Mouse (Mus musculus) heart, postnatal 4 days (tissue): ENCODE results near the gene Bloc1s2. TPM values are rescaled to one million over a fixed set of nuclear protein-coding genes. Genes with fewer than 3 reads are reported as not detected.
"Not testable (repeated sequence)": the region's sequence is repeated elsewhere in the genome, so short reads cannot be mapped to it uniquely, and the experiment has no call there.

Source experiments
- DNase-seq: peaks from one replicate; pipeline ENCODE4 v3.0.0; 2021
- total RNA-seq, 2 experiments: library from RNA; stranded (reverse); gene quantifications; 2 replicates each; pipeline ENCODE4 v1.2.3; 2021

The Bloc1s2 gene
- total RNA-seq, 2 experiments from 2014 or later, result 18.7 to 19.6 TPM

- no peak for DNase-seq
These were observed 25.1 kb downstream of the Bloc1s2 start for GRCm38 (mm10) chr19:44121137-44121536.

- not testable (repeated sequence) for DNase-seq
These were observed 25.6 kb downstream of the Bloc1s2 start for GRCm38 (mm10) chr19:44120686-44121085.

DNA sequence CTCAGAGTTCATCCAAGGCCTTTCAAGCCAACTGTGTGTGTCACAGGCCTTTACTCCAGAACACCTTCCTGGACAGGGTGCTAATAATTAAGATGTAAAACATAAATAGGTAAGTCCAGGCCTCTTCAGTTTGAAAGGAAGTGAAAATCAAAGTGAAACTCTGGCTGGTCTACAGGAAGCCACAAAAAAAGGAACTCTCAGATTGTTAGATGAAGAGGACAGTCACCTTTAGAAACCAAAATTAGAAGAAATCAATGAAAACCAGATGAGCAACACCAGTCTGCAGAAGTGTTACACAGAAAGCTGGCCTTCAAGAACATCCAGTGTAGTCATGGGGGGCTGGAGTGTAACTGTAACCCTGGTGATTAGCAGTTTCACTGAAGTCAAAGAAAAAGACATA lies 28.5 kb downstream of the Bloc1s2 start:
- no peak for DNase-seq

DNA sequence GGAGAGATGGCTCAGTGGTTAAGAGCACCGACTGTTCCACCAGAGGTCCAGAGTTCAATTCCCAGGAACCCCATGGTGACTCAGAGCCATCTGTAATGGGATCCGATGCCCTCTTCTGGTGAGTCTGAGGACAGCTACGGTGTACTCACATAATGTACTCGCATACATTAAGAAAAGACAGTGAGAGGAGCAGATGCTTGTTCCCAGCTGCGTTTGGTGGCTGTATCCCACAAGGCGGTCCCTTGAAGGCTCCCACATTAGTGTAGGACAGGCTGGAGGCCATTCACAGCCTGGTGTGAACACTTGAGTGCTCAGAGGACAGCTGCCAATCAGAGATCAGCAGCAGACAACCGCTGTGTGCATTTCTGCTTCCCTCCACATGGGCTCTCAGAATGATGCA lies 34.5 kb downstream of the Bloc1s2 start:
- no peak for DNase-seq

GRCm38 (mm10) chr19:44110356-44110755 lies 35.9 kb downstream of the Bloc1s2 start:
- DNase-seq, result no peak

DNA sequence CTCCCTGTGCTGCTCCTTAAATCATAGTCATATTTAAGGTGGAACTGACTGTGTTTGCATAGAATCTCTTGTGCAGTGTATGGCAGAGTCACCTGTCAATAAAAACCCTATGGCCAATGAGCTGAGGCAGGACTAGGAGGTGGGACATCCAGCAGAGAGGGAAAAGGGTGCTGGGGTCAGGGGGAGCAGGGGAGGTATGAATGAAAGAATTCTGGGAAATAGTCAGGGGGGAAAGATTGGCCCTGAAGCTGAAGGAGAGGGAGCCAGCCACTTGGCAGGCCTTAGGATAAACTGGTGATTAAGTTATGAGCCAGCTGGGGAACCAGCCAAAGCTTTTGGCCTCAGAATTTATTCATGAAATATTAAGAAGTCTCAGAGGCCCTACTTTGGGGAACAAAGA lies 37.2 kb downstream of the Bloc1s2 start:
- no peak for DNase-seq

DNA sequence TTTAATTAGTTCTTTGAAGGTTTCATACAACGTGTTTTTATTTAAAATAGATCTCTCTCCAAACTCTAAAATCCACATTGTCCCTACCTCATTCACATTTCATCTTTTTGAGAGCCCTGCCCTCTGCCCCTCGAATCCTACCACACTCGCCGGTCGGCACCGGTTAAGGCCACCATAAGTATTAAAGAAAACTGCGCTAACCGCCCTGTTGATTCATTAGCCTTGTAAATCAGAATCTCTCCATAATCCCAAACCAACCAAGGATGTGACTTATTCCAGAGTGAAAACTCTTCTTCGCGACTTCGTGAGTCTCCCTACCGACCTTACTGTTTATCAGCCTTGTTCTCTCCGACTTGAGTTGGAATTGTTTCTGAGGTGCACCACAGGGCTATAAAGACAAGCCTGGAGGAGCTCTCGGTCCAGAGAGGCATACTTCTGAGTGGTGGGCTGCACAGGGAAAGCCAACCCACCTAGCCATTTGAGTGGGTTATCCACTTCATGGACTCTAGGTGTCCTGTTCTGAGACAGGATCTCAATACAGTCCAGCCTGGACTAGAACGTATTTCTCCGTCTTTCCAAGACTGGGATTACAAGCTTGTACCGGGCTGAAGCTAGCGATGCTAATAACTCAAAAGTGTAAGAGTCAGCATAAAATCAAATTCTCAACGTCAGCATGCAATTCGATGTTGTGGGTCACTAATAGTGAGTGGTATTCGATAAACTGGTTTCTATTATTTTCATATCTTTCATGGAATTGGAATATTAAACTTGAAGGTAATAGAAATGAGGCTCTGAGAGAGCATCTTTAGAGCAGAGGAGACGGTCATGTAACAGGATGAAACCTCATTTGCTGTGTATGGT lies 38.4 kb downstream of the Bloc1s2 start:
- peak; percentile 14 for DNase-seq

GRCm38 (mm10) chr19:44106831-44107660 lies 39.2 kb downstream of the Bloc1s2 start, which contains the start of gene Chuk:
Gene Chuk (minus strand): TSS chr19:44107480.
- peak; percentile 97 for DNase-seq

GRCm38 (mm10) chr19:44104393-44104792 lies 41.9 kb downstream of the Bloc1s2 start:
- DNase-seq, result no peak

DNA sequence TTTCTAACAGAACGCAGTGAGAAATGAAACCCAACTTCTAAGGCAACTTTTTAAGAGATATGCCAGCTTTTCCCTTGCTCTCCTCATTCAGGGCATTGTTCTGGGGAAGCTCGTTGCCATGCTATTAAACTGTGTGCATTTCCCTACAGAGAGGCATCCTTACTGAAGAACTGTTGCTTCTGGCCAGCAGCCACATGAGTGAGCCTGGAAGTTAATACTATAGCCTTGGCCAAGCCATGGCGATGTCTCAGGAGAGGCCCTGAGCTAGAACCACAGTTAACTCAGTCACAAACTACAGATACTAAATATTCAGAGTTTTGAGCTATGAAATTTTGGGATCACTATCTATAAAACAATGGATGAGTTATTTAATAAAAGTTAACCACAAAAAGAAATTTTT lies 43.2 kb downstream of the Bloc1s2 start:
- no peak for DNase-seq

DNA sequence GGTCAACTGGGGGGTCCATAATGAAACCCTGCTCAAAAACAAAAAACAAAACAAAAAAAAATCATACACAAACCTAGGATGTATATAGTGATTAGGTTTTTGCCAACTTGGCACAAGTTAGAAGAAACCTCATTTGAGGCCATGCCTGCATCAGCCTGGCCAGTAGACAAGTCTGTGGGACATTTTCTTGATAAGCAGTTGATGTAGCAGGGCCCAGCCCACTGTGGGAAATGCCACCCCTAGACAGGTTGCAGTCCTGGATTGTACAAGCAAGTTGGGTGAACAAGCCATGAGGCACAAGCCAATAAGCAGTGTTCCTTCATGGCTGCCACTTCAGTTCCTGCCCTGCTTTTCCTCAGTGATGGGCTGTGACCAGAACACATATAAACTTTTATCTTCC lies 45.4 kb downstream of the Bloc1s2 start:
- DNase-seq, result no peak

Other genes with a start within 250 kb of the Bloc1s2 start
- 10 to 100 TPM; 12.5 to 13.6 TPM for gene Dnmbp, start 206.3 kb downstream of the Bloc1s2 start, total RNA-seq
- not detected for gene Cpn1, start 159.9 kb downstream of the Bloc1s2 start, total RNA-seq
- gene Cyp2c23, start 117.2 kb downstream of the Bloc1s2 start, total RNA-seq, result not detected
- 1 to 10 TPM; 8.9 to 9.5 TPM for gene Erlin1, start 76.7 kb downstream of the Bloc1s2 start, total RNA-seq
- 10 to 100 TPM; 33.4 to 33.9 TPM for gene Chuk, start 39.0 kb downstream of the Bloc1s2 start, total RNA-seq
- 10 to 100 TPM; 13.9 to 14.9 TPM for gene Cwf19l1, start 10.6 kb downstream of the Bloc1s2 start, total RNA-seq
- not detected for gene Pkd2l1, start 46.0 kb upstream of the Bloc1s2 start, total RNA-seq
- gene Scd3, start 56.8 kb upstream of the Bloc1s2 start, total RNA-seq, result not detected
- 10 to 100 TPM; 78.1 to 82.1 TPM for gene Scd2, start 147.2 kb upstream of the Bloc1s2 start, total RNA-seq
- gene Scd4, start 186.6 kb upstream of the Bloc1s2 start, total RNA-seq, result 10 to 100 TPM; 47.7 to 52.4 TPM